Mouse (Mus musculus): Measurements from ENCODE around the gene Tmem44.

Gene Tmem44

GRCm38 (mm10) chr16:30527889-30528288 is 22.8 kb downstream of the Tmem44 start:
- in situ Hi-C loops (cut with MboI; ENCODE audit: low pct_unique_long_range_greater_than_20kb in 1 of 2, low sequenced_read_pairs in 2 of 2, unreplicated experiment in 1 of 2) = no loop called here

GRCm38 (mm10) chr16:30525756-30526155 is 24.9 kb downstream of the Tmem44 start:
- in situ Hi-C loops (cut with MboI; ENCODE audit: low pct_unique_long_range_greater_than_20kb in 1 of 2, low sequenced_read_pairs in 2 of 2, unreplicated experiment in 1 of 2) = no loop called here

- in situ Hi-C loops (cut with MboI; ENCODE audit: low pct_unique_long_range_greater_than_20kb in 1 of 2, low sequenced_read_pairs in 2 of 2, unreplicated experiment in 1 of 2) = loop anchor here in 1 of 2 experiments (25.0 kb wide), 1 partner anchor 437 kb away; no protein-coding TSS in a partner anchor
These were observed 26.2 kb downstream of the Tmem44 start for GRCm38 (mm10) chr16:30524481-30524880.

DNA sequence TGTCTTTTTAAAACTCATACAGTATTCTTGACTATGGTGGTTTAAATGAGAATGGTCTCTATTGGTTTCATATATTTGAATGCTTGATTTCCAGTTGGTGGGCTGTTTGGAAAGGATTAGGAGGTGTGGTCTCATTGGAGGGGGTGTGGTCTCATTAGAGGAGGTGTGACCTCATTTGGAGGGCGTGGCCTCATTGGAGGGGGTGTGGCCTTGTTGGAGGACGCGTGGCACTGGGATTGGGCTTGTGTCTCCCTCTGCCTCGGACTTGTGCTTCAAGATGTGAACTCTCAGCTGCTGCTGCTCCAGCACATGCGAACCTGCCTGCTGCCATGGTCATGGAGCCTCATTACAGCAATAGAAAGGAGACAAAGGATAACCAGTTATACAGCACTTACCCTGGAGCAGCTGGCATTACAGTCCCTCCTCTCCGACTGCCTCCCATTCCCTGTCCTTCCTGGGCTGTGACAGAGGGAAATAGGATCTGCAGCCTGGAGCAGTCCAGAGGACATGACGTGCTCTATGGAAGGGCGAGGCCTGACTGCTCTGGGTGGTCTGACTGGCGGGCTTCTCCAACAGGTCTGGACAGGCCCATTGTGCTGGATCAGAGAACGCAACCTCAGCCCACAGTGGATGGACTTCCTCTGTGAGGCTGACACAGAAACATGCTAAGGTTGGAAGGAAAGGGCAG is 28.2 kb downstream of the Tmem44 start:
- in situ Hi-C loops (cut with MboI; ENCODE audit: low pct_unique_long_range_greater_than_20kb in 1 of 2, low sequenced_read_pairs in 2 of 2, unreplicated experiment in 1 of 2) = loop anchor here in 1 of 2 experiments (25.0 kb wide), 1 partner anchor 435 kb away; no protein-coding TSS in a partner anchor

DNA sequence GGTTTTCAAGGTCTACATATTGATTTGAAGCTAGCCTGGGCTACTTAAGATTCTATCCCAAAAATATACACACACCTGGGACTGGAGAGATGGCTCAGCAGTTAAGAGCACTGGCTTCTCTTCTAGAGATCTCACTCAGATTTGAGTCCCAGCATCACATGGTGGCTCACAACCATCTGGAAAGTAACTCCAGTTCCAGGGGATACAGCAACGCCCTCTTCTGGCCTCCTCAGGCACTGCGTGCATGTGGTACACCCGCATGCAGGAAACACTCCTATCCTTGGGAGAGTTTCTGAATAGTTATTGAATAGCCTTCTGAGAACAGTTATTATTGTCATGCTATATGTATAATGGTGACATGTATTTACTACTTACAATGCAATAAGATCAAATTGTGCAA is 29.5 kb downstream of the Tmem44 start:
- in situ Hi-C loops (cut with MboI; ENCODE audit: low pct_unique_long_range_greater_than_20kb in 1 of 2, low sequenced_read_pairs in 2 of 2, unreplicated experiment in 1 of 2) = loop anchor here in 1 of 2 experiments (25.0 kb wide), 1 partner anchor 434 kb away; no protein-coding TSS in a partner anchor

GRCm38 (mm10) chr16:30520361-30520823 is 30.2 kb downstream of the Tmem44 start:
- in situ Hi-C loops (cut with MboI; ENCODE audit: low pct_unique_long_range_greater_than_20kb in 1 of 2, low sequenced_read_pairs in 2 of 2, unreplicated experiment in 1 of 2) = loop anchor here in 1 of 2 experiments (25.0 kb wide), 1 partner anchor 433 kb away; no protein-coding TSS in a partner anchor

- in situ Hi-C loops (cut with MboI; ENCODE audit: low pct_unique_long_range_greater_than_20kb in 1 of 2, low sequenced_read_pairs in 2 of 2, unreplicated experiment in 1 of 2) = loop anchor here (5.0 to 25.0 kb wide), 3 partner anchors 144 to 431 kb away; no protein-coding TSS in a partner anchor
These were observed 32.0 kb downstream of the Tmem44 start for GRCm38 (mm10) chr16:30518635-30519034.

DNA sequence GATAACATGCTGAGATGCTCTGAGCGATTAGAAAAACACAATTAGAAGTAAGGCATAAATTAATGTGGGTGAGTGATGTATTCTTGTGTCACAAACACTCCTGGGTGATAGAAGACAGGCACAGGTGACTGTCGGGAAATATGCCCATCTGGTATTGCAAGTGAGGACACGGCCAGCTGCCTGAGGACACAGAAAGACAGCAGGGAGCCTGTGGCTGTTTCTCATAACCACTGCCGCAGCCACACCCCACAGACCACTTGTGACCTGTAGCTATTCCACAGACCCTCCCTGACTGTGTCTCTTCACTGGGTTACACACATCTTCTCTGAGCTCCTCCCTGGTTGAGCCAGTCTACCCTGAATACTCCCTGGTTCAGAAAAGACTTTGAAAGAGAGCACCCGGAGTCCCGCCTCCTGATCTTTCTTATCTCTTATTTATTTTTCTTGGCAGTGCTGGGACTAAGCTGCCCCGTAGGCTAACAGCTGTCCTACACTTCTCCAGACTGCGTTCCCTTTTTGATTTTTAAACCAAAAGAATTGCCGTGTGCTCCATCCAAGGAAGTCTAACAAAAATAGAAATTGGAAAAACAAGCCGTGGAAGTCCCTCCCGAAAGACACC is 32.9 kb downstream of the Tmem44 start:
- in situ Hi-C loops (cut with MboI; ENCODE audit: low pct_unique_long_range_greater_than_20kb in 1 of 2, low sequenced_read_pairs in 2 of 2, unreplicated experiment in 1 of 2) = loop anchor here (5.0 to 25.0 kb wide), 3 partner anchors 143 to 430 kb away; no protein-coding TSS in a partner anchor

DNA sequence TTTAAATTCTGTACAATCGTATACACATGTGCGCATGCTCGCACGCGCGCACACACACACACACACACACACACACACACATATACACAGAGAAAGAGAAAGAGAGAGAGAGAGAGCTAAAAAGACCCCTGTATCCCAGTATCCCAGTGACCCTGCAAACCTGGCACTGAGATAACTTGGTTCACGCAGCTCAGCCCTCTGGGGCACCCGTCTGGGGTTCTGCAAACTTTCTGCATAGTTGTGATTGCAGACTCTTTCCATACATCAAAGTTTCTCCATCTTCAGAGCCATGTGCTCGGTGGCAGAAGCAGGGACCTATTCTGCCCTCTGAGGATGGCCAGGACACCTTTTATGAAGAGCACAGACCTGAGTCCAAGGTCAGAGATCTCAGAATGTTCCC is 33.6 kb downstream of the Tmem44 start:
- in situ Hi-C loops (cut with MboI; ENCODE audit: low pct_unique_long_range_greater_than_20kb in 1 of 2, low sequenced_read_pairs in 2 of 2, unreplicated experiment in 1 of 2) = loop anchor here (5.0 to 25.0 kb wide), 3 partner anchors 142 to 430 kb away; no protein-coding TSS in a partner anchor

- in situ Hi-C loops (cut with MboI; ENCODE audit: low pct_unique_long_range_greater_than_20kb in 1 of 2, low sequenced_read_pairs in 2 of 2, unreplicated experiment in 1 of 2) = loop anchor here (5.0 to 25.0 kb wide), 3 partner anchors 141 to 428 kb away; no protein-coding TSS in a partner anchor
These were observed 35.2 kb downstream of the Tmem44 start for GRCm38 (mm10) chr16:30515418-30515817.

DNA sequence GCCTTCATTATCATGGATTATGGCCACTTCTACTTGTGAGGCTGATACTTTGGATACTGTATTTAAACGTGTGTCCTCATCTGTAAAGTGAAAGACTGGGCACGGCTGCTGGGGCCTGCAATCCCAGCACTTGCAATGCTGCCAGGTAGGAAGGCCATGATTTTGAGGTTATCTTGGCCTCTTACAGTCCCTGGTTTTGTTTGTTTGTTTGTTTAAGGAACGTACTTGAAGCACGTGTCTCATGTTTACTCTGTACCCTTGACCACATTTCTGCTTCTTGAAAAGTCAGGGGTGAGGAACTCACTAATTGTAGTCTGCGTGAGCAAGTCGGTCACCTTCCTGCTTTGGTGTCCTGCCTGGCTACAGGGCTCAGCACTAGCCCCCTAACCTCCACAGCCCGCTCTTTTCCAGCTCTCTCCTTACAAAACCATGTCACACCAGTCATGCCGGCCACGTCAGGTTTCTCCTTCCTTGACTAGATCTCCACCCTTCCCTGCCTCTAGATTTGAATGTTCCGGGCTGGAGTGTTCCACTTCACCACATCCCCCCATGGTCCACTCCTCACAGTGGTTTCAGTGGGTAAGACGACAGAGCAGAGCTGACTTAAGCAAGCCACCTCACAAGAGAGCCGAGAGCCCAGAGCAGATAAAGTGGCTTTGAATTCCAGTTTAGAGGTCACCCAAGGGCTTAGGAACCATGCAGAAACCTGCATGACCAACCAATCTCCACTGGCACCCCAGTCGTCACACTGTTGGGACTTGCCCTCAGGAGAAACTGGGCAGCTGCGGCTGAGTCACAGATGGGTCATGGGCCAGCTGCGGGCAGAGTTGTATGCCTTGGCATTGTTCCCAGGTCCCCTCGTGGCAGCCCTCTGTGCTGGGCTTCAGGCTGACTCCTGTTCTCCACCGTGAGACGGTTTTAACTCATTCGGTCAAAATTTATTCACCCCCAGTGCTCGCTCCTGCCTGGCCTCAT is 37.3 kb downstream of the Tmem44 start:
- in situ Hi-C loops (cut with MboI; ENCODE audit: low pct_unique_long_range_greater_than_20kb in 1 of 2, low sequenced_read_pairs in 2 of 2, unreplicated experiment in 1 of 2) = loop anchor here (5.0 to 25.0 kb wide), 4 partner anchors 136 to 426 kb away; no protein-coding TSS in a partner anchor

DNA sequence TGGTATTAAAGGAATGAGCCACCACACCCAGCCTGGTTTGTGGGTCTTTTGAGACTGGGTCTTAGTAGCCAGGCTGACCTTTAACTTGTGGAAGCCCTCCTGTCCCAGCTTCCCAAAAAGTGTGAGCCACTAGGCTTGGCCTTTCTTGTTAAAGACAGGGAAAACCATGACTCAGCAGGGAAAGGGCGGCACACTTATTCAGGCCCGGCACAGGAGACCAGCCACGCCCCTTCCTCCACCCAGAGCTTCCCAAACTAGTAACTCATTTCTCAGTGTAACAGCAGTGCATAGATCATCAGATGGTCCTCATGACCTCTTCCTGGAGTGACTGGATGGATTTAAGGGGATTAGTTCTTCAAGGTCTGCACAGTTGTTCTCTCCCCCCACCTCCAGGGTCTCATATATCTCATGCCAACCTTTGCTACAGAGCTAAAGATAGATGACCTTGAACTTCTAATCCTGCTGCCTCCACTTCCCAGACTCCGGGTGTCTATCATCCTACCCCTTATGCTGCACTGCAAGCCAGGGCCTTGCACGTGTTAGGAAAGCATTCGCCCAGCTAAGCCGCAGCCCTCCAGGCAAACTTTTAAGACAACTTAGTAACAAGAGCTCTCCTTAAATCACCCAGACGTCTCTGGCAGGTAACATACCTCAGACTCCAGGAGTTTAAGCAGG is 38.1 kb downstream of the Tmem44 start:
- in situ Hi-C loops (cut with MboI; ENCODE audit: low pct_unique_long_range_greater_than_20kb in 1 of 2, low sequenced_read_pairs in 2 of 2, unreplicated experiment in 1 of 2) = loop anchor here (5.0 to 25.0 kb wide), 4 partner anchors 135 to 425 kb away; no protein-coding TSS in a partner anchor

- in situ Hi-C loops (cut with MboI; ENCODE audit: low pct_unique_long_range_greater_than_20kb in 1 of 2, low sequenced_read_pairs in 2 of 2, unreplicated experiment in 1 of 2) = loop anchor here (5.0 to 25.0 kb wide), 4 partner anchors 134 to 424 kb away; no protein-coding TSS in a partner anchor
These were observed 38.9 kb downstream of the Tmem44 start for GRCm38 (mm10) chr16:30511563-30512340.

GRCm38 (mm10) chr16:30510504-30511451 is 39.9 kb downstream of the Tmem44 start:
- in situ Hi-C loops (cut with MboI; ENCODE audit: low pct_unique_long_range_greater_than_20kb in 1 of 2, low sequenced_read_pairs in 2 of 2, unreplicated experiment in 1 of 2) = loop anchor here (5.0 to 25.0 kb wide), 4 partner anchors 133 to 423 kb away; no protein-coding TSS in a partner anchor

GRCm38 (mm10) chr16:30510091-30510490 is 40.6 kb downstream of the Tmem44 start:
- in situ Hi-C loops (cut with MboI; ENCODE audit: low pct_unique_long_range_greater_than_20kb in 1 of 2, low sequenced_read_pairs in 2 of 2, unreplicated experiment in 1 of 2) = loop anchor here (5.0 to 25.0 kb wide), 4 partner anchors 133 to 423 kb away; no protein-coding TSS in a partner anchor

DNA sequence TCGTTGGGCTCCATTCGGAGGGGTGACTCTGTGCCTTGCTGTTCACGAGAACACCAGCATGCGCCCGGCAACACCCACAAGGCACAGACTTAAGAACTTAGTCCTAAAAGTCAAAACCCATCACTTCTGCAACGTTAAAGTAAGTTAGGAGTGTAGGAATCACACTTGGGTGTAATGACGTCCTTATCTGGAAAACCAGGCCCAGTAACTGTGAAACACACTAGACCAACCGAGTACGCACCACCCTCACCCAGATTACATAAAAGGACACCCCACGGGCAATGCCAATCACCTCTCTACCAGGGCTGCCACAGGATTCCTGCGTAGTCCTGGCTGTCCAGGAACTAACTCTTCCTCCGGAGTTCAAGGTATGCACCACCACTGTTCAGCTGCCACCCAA is 41.3 kb downstream of the Tmem44 start:
- in situ Hi-C loops (cut with MboI; ENCODE audit: low pct_unique_long_range_greater_than_20kb in 1 of 2, low sequenced_read_pairs in 2 of 2, unreplicated experiment in 1 of 2) = loop anchor here in 1 of 2 experiments (25.0 kb wide), 1 partner anchor 422 kb away; no protein-coding TSS in a partner anchor

Data from mouse embryonic stem cell (cell line).